ENCODE assay signal across 13 mouse cellular contexts in the genomic region with DNA sequence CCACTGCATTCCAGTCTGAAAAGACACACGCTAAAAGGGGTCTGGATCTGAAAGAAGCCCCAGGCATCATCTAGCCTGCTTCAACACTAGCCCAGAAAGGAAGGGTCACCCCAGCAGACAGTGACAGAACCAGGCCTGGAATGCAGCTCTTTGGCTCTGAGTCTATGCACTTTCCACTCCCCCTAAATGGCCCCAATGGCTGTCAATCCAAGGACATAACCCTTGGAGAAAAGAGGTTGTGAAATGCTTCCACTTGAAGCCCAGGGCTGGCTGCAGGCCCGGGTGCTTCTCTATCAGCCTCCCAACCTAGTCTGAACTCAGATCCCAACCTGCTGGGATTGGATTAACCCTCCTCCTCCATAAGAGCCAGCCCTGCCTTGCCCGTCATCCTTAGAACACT.
DNase-seq lines count a peak whose midpoint lies in the region; TF ChIP-seq lines count a peak whose summit lies in the region.
"Had no signal": no experiment of that assay in that cellular context is flagged by ENCODE, and none has a peak within 500 bp of the region (broad histone marks: within the 10 kb centered on the region; RNA-seq: fewer than 3 reads in every experiment).

No protein-coding gene starts in this region.

- no peaks in the 10 kb centered on the region for H3K79me2 ChIP-seq in heart, adult 2 months (replicated peaks; ENCODE audit: control insufficient read depth, insufficient read depth, low read length)

- no peaks in the 10 kb centered on the region for H3K36me3 ChIP-seq in heart, adult 2 months (ENCODE audit: control insufficient read depth, insufficient read depth, low read length)
- H3K36me3 ChIP-seq: forebrain, embryonic 12.5 days; liver, embryonic 13.5 days had no signal

- peaks cover 4% of the 10 kb centered on the region for H3K4me1 ChIP-seq in heart, adult 2 months (ENCODE audit: control insufficient read depth, insufficient read depth, low read length)
- H3K4me1 ChIP-seq: forebrain, embryonic 12.5 days; liver, embryonic 13.5 days had no signal

- TF ChIP-seq POLR2A in heart, adult 2 months (IDR thresholded peaks at IDR 0.05; ENCODE audit: insufficient read depth, low read depth, low read length), result no peak

- TF ChIP-seq CTCF in heart, adult 2 months (IDR thresholded peaks at IDR 0.05), result no peak

- H3K27ac ChIP-seq in heart, adult 2 months, result peak overlapping the region; percentile 72
- H3K27ac ChIP-seq: forebrain, embryonic 12.5 days; hindbrain, postnatal 0 days; liver, embryonic 13.5 days had no signal

- peak; percentile 92 for DNase-seq in Muller cell, postnatal 12 days (ENCODE audit: inconsistent ontology term)
- DNase-seq in adrenal gland, adult 2 months, result peak; percentile 86
- DNase-seq in heart, adult 2 months, result peak; percentile 76 to 86
- peak; percentile 78 to 85 for DNase-seq in lung, adult 18-20 months
- DNase-seq in embryo, embryonic 9.5 days (ENCODE audit: extremely low spot score), result no peak
- no peak for DNase-seq in spleen, postnatal 10 days (ENCODE audit: low spot score in 2 of 2)
- no peak for DNase-seq in left cerebral cortex, postnatal 14 days (ENCODE audit: low spot score in 2 of 2)
- DNase-seq in right cerebral cortex, adult 2 months (ENCODE audit: low spot score in 2 of 2), result no peak
- DNase-seq: embryo, embryonic 11 days; layer of hippocampus, postnatal 36 days; liver, embryonic 13.5 days had no signal

- H3K9ac ChIP-seq in heart, adult 2 months (ENCODE audit: low read depth, low read length), result no peak overlapping the region
- H3K9ac ChIP-seq: forebrain, embryonic 12.5 days; liver, embryonic 13.5 days had no signal

- WGBS in heart, adult 2 months, result 42% methylated on average over 3 of the region's 3 CpGs

- intact Hi-C loops in heart, adult 2 months (cut with DNase I), result loop anchor here (5.0 kb wide), 1 partner anchor 191 kb away; no protein-coding TSS in a partner anchor
- intact Hi-C loops in left cerebral cortex, postnatal 14 days (cut with DNase I), result no loop called here

- peak; percentile 94 for TF ChIP-seq EP300 in heart, adult 2 months (IDR thresholded peaks at IDR 0.05; ENCODE audit: insufficient read depth, low read depth, low read length)

- H3K27me3 ChIP-seq in heart, adult 2 months (ENCODE audit: control insufficient read depth, insufficient read depth, low read length), result no peaks in the 10 kb centered on the region
- H3K27me3 ChIP-seq: forebrain, embryonic 12.5 days; liver, embryonic 13.5 days had no signal

- no peak overlapping the region for H3K4me3 ChIP-seq in heart, adult 2 months
- H3K4me3 ChIP-seq: forebrain, embryonic 12.5 days; liver, embryonic 13.5 days had no signal

Comparison
In these comparisons a context has a peak if more than half of its experiments do, and no peak if none do; other contexts are left out.
1. DNase-seq: peak in Muller cell, postnatal 12 days (single experiment), adrenal gland, adult 2 months (single experiment), heart, adult 2 months (2 of 2) and lung, adult 18-20 months (2 of 2); none in embryo, embryonic 9.5 days (single experiment), spleen, postnatal 10 days (0 of 2), left cerebral cortex, postnatal 14 days (0 of 2) and right cerebral cortex, adult 2 months (0 of 2).